Mouse (Mus musculus) left cerebral cortex, adult 9 months (tissue): ENCODE results near the gene Zzef1.

Experiments
- DNase-seq, 2 experiments: peaks; one replicate each; pipeline ENCODE4 v3.0.0; 2022; ENCODE audit warnings: low spot score in 2 of 2

Gene Zzef1

GRCm38 (mm10) chr11:72908391-72908790 lies 112.4 kb downstream of the Zzef1 start:
- DNase-seq, result no peak

- no peak for DNase-seq
Observed at GRCm38 (mm10) chr11:72917299-72917996, 121.4 kb downstream of the Zzef1 start.

- DNase-seq, result no peak
Observed at GRCm38 (mm10) chr11:72923116-72923515, 127.1 kb downstream of the Zzef1 start.

GRCm38 (mm10) chr11:72924458-72924857 lies 128.4 kb downstream of the Zzef1 start:
- no peak for DNase-seq

GRCm38 (mm10) chr11:72925067-72925466 lies 129.0 kb downstream of the Zzef1 start:
- peak in 1 of 2 experiments; percentile 29 for DNase-seq

- DNase-seq, result peak in 1 of 2 experiments; percentile 31
Observed at GRCm38 (mm10) chr11:72926226-72926890, 130.3 kb downstream of the Zzef1 start.

GRCm38 (mm10) chr11:72928516-72928915 lies 132.5 kb downstream of the Zzef1 start:
- DNase-seq, result no peak

- DNase-seq, result no peak
Observed at GRCm38 (mm10) chr11:72940208-72941143, 144.4 kb downstream of the Zzef1 start.

GRCm38 (mm10) chr11:72944996-72945793 lies 149.2 kb downstream of the Zzef1 start:
- no peak for DNase-seq

- DNase-seq, result no peak
Observed at GRCm38 (mm10) chr11:72945875-72946559, 150.0 kb downstream of the Zzef1 start.

- DNase-seq, result no peak
Observed at GRCm38 (mm10) chr11:72946560-72947119, 150.6 kb downstream of the Zzef1 start.

GRCm38 (mm10) chr11:72947840-72948239 lies 151.8 kb downstream of the Zzef1 start:
- DNase-seq, result no peak

GRCm38 (mm10) chr11:72948254-72948653 lies 152.2 kb downstream of the Zzef1 start:
- no peak for DNase-seq

GRCm38 (mm10) chr11:72951137-72952000 lies 155.3 kb downstream of the Zzef1 start:
- no peak for DNase-seq

- no peak for DNase-seq
Observed at GRCm38 (mm10) chr11:72952226-72952625, 156.2 kb downstream of the Zzef1 start.

- DNase-seq, result no peak
Observed at GRCm38 (mm10) chr11:72952697-72953096, 156.7 kb downstream of the Zzef1 start.

- DNase-seq, result no peak
Observed at GRCm38 (mm10) chr11:72953116-72953439, 157.1 kb downstream of the Zzef1 start.

- no peak for DNase-seq
Observed at GRCm38 (mm10) chr11:72953440-72954151, 157.6 kb downstream of the Zzef1 start.

- DNase-seq, result no peak
Observed at GRCm38 (mm10) chr11:72954216-72954615, 158.2 kb downstream of the Zzef1 start.
